Mouse (Mus musculus) CH12.LX (cell line): ENCODE measurements around the gene Gm5426. TPM values are rescaled to one million over a fixed set of nuclear protein-coding genes. Genes with fewer than 3 reads are reported as not detected.
A peak's percentile ranks its signal among the peaks of the same experiment; 100 is the strongest.

ENCODE experiments used
- DNase-seq: peaks from one replicate; pipeline ENCODE4 v3.0.0-alpha.2; 2013; ENCODE audit errors: extremely low read depth
- H3K27ac ChIP-seq: 2 replicates; pipeline ENCODE4 v1.5.1; 2012; ENCODE audit warnings: low read depth, mild to moderate bottlenecking, control low read depth, moderate library complexity; ENCODE audit not compliant: insufficient read depth
- H3K27me3 ChIP-seq: replicated peaks from 2 replicates; pipeline ENCODE3; 2012; ENCODE audit warnings: inconsistent platforms
- H3K36me3 ChIP-seq, 2 experiments: replicated peaks in 1 of 2; 2 replicates each; pipeline versions ENCODE3 to v1.6.1; 2012; ENCODE audit warnings: inconsistent platforms in 1 of 2, low read length in 1 of 2, mild to moderate bottlenecking in 1 of 2, mixed read lengths in 1 of 2, moderate library complexity in 1 of 2; ENCODE audit not compliant: control insufficient read depth in 1 of 2, insufficient read depth in 1 of 2
- H3K4me1 ChIP-seq, 2 experiments: 2 replicates each; pipeline ENCODE4 v1.6.1; 2012; ENCODE audit warnings: inconsistent platforms in 1 of 2, moderate library complexity in 1 of 2; ENCODE audit not compliant: insufficient read depth in 2 of 2, control insufficient read depth in 1 of 2
- H3K4me2 ChIP-seq: 2 replicates; pipeline ENCODE4 v1.6.1; 2012; ENCODE audit warnings: low read depth, mild to moderate bottlenecking, control low read depth; ENCODE audit not compliant: poor library complexity, insufficient read depth, severe bottlenecking
- H3K4me3 ChIP-seq, 3 experiments: fragments of 150-350 bp in 1 of 3; sonication (generic) in 1 of 3; replicated peaks in 1 of 3; 2 replicates each; pipeline versions ENCODE3 to v1.5.1; 2011 to 2012; ENCODE audit warnings: low read depth in 2 of 3, low read length in 2 of 3, mild to moderate bottlenecking in 2 of 3, moderate library complexity in 2 of 3, control low read depth in 1 of 3, improper control_type of control experiment in 1 of 3, inconsistent platforms in 1 of 3, mixed read lengths in 1 of 3; ENCODE audit not compliant: poor library complexity in 1 of 3
- H3K79me2 ChIP-seq: replicated peaks from 2 replicates; pipeline ENCODE4 v1.6.1; 2012; ENCODE audit warnings: mild to moderate bottlenecking, moderate library complexity; ENCODE audit not compliant: control insufficient read depth, poor library complexity, insufficient read depth, severe bottlenecking; ENCODE audit errors: extremely low read depth
- H3K9ac ChIP-seq: 2 replicates; pipeline ENCODE4 v1.6.1; 2012; ENCODE audit warnings: low read depth, mild to moderate bottlenecking, control low read depth, moderate library complexity; ENCODE audit not compliant: insufficient read depth
- H3K9me3 ChIP-seq: replicated peaks from 2 replicates; pipeline ENCODE3; 2012; ENCODE audit warnings: low read length, inconsistent platforms, mixed read lengths
- CHD1 ChIP-seq: IDR thresholded peaks from 2 replicates; pipeline ENCODE4 v1.6.1; 2012; ENCODE audit warnings: low read depth, low read length, improper control_type of control experiment, inconsistent platforms
- CHD2 ChIP-seq: IDR thresholded peaks from 2 replicates; pipeline ENCODE4 v1.6.1; 2011; ENCODE audit warnings: low read length, improper control_type of control experiment
- E2F4 ChIP-seq: IDR thresholded peaks from 2 replicates; pipeline ENCODE4 v1.6.1; 2011; ENCODE audit warnings: low read depth, low read length, improper control_type of control experiment; ENCODE audit not compliant: insufficient replicate concordance
- ELF1 ChIP-seq: IDR thresholded peaks from 2 replicates; pipeline ENCODE4 v1.6.1; 2014; ENCODE audit warnings: low read depth, mild to moderate bottlenecking, inconsistent platforms, low read length, improper control_type of control experiment
- EP300 ChIP-seq: IDR thresholded peaks from 2 replicates; pipeline ENCODE4 v1.6.1; 2011; ENCODE audit warnings: low read length, improper control_type of control experiment
- ETS1 ChIP-seq: conservative IDR thresholded peaks from 2 replicates; pipeline ENCODE4 v1.6.1; 2012; ENCODE audit warnings: low read depth, mild to moderate bottlenecking, inconsistent platforms, low read length, improper control_type of control experiment, moderate library complexity
- HCFC1 ChIP-seq: IDR thresholded peaks from 2 replicates; pipeline ENCODE4 v1.6.1; 2012; ENCODE audit warnings: low read depth, mild to moderate bottlenecking, inconsistent platforms, low read length, improper control_type of control experiment
- JUND ChIP-seq: conservative IDR thresholded peaks from 2 replicates; pipeline ENCODE4 v1.6.1; 2011; ENCODE audit warnings: low read depth, low read length, improper control_type of control experiment
- MAFK ChIP-seq: IDR thresholded peaks from 2 replicates; pipeline ENCODE4 v1.6.1; 2011; ENCODE audit warnings: low read length, improper control_type of control experiment; ENCODE audit not compliant: insufficient replicate concordance
- MAX ChIP-seq: IDR thresholded peaks from 2 replicates; pipeline ENCODE4 v1.6.1; 2011; ENCODE audit warnings: low read length, improper control_type of control experiment
- MAZ ChIP-seq: IDR thresholded peaks from 2 replicates; pipeline ENCODE4 v1.6.1; 2012; ENCODE audit warnings: low read depth, mild to moderate bottlenecking, inconsistent platforms, low read length, improper control_type of control experiment, moderate library complexity
- MEF2A ChIP-seq: IDR thresholded peaks from 2 replicates; pipeline ENCODE4 v1.6.1; 2014; ENCODE audit warnings: low read depth, mild to moderate bottlenecking, inconsistent platforms, low read length, improper control_type of control experiment, borderline replicate concordance
- MXI1 ChIP-seq: IDR thresholded peaks from 2 replicates; pipeline ENCODE4 v1.6.1; 2011; ENCODE audit warnings: mild to moderate bottlenecking, low read depth, low read length, improper control_type of control experiment
- NELFE ChIP-seq: IDR thresholded peaks from 2 replicates; pipeline ENCODE4 v1.6.1; 2011; ENCODE audit warnings: low read depth, low read length, improper control_type of control experiment
- PAX5 ChIP-seq: IDR thresholded peaks from 2 replicates; pipeline ENCODE4 v1.6.1; 2012; ENCODE audit warnings: low read length, inconsistent platforms, mixed read lengths
- POLR2A ChIP-seq: IDR thresholded peaks from 2 replicates; pipeline ENCODE4 v1.6.1; 2011; ENCODE audit warnings: low read depth, mild to moderate bottlenecking, improper control_type of control experiment, low read length
- RAD21 ChIP-seq: IDR thresholded peaks from 2 replicates; pipeline ENCODE4 v1.6.1; 2011; ENCODE audit warnings: low read depth, mild to moderate bottlenecking, low read length, improper control_type of control experiment, moderate library complexity
- RCOR1 ChIP-seq: conservative IDR thresholded peaks from 2 replicates; pipeline ENCODE4 v1.6.1; 2012; ENCODE audit warnings: low read depth, mild to moderate bottlenecking, inconsistent platforms, low read length, improper control_type of control experiment
- SIN3A ChIP-seq: IDR thresholded peaks from 2 replicates; pipeline ENCODE4 v1.6.1; 2012; ENCODE audit warnings: low read length, improper control_type of control experiment, inconsistent platforms
- UBTF ChIP-seq: IDR thresholded peaks from 2 replicates; pipeline ENCODE4 v1.6.1; 2012; ENCODE audit warnings: low read depth, mild to moderate bottlenecking, inconsistent platforms, low read length, improper control_type of control experiment, moderate library complexity
- USF2 ChIP-seq: conservative IDR thresholded peaks from 2 replicates; pipeline ENCODE4 v1.6.1; 2011; ENCODE audit warnings: low read depth, low read length, improper control_type of control experiment
- ZKSCAN1 ChIP-seq: IDR thresholded peaks from 2 replicates; pipeline ENCODE4 v1.6.1; 2012; ENCODE audit warnings: low read depth, inconsistent platforms, low read length, improper control_type of control experiment, borderline replicate concordance
- ZMIZ1 ChIP-seq: IDR thresholded peaks from 2 replicates; pipeline ENCODE4 v1.6.1; 2012; ENCODE audit warnings: low read depth, mild to moderate bottlenecking, inconsistent platforms, low read length, improper control_type of control experiment
- dilution Hi-C: fragments of 300-500 bp; cut with MboI; formaldehyde crosslinking; loops from 2 replicates; pipeline ENCODE4 v1.14.3; 2020; ENCODE audit warnings: low sequenced_read_pairs; ENCODE audit not compliant: extremely low pct_unique_long_range_greater_than_20kb, extremely low pct_ligation_motif_present
- in situ Hi-C: fragments of 300-500 bp; cut with MboI; formaldehyde crosslinking; loops from 3 replicates; pipeline ENCODE4 v1.14.3; 2019; ENCODE audit warnings: low sequenced_read_pairs, low pct_ligation_motif_present, low pct_unique_long_range_greater_than_20kb, mixed read lengths
- polyA plus RNA-seq: library from polyadenylated mRNA; unstranded; fragments of >175 nt; gene quantifications from 2 replicates; pipeline ENCODE4 v1.2.1, GENCODE M21; 2012; ENCODE audit warnings: low read depth; ENCODE audit not compliant: insufficient read length
- total RNA-seq, 2 experiments: library from RNA; depleted of rRNA; stranded (reverse); fragments of 300-350 nt in 1 of 2; fragments of >200 nt in 1 of 2; gene quantifications; 2 replicates each; pipeline ENCODE4 v1.2.3; 2012 to 2014

The Gm5426 gene
- total and polyA plus RNA-seq, 3 experiments, result not detected

DNA sequence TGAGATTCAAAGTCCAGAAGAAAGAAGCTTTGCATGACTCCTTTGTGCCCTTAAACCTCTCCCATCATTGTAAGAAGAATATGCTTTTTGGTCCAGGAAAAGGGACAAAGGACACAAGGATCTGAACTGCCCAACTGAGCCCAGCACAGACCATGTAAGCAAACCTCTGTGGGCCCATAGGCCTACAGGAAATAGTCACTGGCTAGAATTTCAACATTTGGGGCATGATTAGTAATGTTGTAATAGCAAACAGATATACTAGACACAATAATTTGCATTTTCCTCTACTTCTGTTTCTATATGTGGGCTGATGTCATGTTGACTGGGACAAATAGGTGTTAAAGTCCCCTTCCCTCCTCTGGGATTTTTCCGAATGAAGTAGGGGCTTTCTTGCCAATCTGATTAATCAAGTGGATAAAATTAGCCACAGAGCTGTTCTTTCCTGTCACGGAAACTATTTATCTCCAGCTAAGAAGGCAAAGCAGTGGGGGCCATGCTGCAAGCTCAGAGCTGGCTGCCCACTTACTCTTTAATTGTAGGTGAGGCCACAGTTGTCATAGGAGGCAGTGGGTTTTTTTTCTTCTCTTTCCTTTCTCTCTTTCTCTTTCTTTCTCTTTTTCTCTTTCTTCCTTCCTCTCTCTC is 42.4 kb upstream of the Gm5426 start:
- H3K79me2 ChIP-seq, result no peaks in the 10 kb centered on the region
- no peaks in the 10 kb centered on the region for H3K27me3 ChIP-seq
- H3K9me3 ChIP-seq, result no peaks in the 10 kb centered on the region
- peaks cover 0 to 16% of the 10 kb centered on the region in 2 experiments; a peak in 2 of 4 replicates for H3K4me1 ChIP-seq
- no peak overlapping the region for H3K9ac ChIP-seq
- no peak overlapping the region for H3K4me3 ChIP-seq
- no peak for DNase-seq
- no peaks in the 10 kb centered on the region for H3K36me3 ChIP-seq
- H3K27ac ChIP-seq, result no peak overlapping the region
- no peak overlapping the region for H3K4me2 ChIP-seq
- dilution Hi-C loops, result no loop called here
- TF ChIP-seq ETS1 (peak; percentile 30; the same call in 1 of the 2 replicates), MEF2A (peak; percentile 52; the same call in 1 of the 2 replicates), POLR2A (no peak), EP300 (0 out of 2 replicates have a peak, but pooled peaks have one; percentile 22), RCOR1 (no peak), RAD21 (no peak), UBTF (no peak), USF2 (no peak), MAZ (no peak), ZMIZ1 (no peak), CHD2 (no peak), JUND (no peak), MXI1 (no peak), SIN3A (no peak), MAX (no peak)
- in situ Hi-C loops, result loop anchor here (25.0 kb wide), 1 partner anchor 557 kb away; no protein-coding TSS in a partner anchor

- Histone ChIP-seq H3K79me2 (no peaks in the 10 kb centered on the region), H3K4me3 (no peak overlapping the region), H3K9me3 (no peaks in the 10 kb centered on the region), H3K4me2 (no peak overlapping the region), H3K4me1 (peaks cover 0 to 16% of the 10 kb centered on the region in 2 experiments; a peak in 2 of 4 replicates), H3K36me3 (no peaks in the 10 kb centered on the region), H3K9ac (no peak overlapping the region), H3K27me3 (no peaks in the 10 kb centered on the region), H3K27ac (no peak overlapping the region)
- DNase-seq, result no peak
- in situ Hi-C loops, result loop anchor here (25.0 kb wide), 1 partner anchor 557 kb away; no protein-coding TSS in a partner anchor
- TF ChIP-seq ZMIZ1 (no peak), MAZ (no peak), ETS1 (no peak), HCFC1 (no peak), SIN3A (no peak), ZKSCAN1 (no peak), MAFK (no peak), NELFE (no peak), E2F4 (no peak), CHD1 (no peak), RAD21 (no peak), EP300 (no peak), UBTF (no peak), JUND (no peak), CHD2 (no peak), PAX5 (no peak), USF2 (no peak), ELF1 (no peak), MEF2A (no peak)
- TF ChIP-seq, all 38 proteins: peak for 0
- dilution Hi-C loops, result no loop called here
Measured at GRCm38 (mm10) chr10:96094559-96094958, 41.8 kb upstream of the Gm5426 start.
